Mouse (Mus musculus) lung, postnatal 0 days (tissue): ENCODE data around the gene Strc.

Experiments
- CTCF ChIP-seq: IDR thresholded peaks from 2 replicates; pipeline ENCODE4 v1.5.1; 2016; ENCODE audit warnings: antibody characterized with exemption, mild to moderate bottlenecking
- EP300 ChIP-seq: IDR thresholded peaks from 2 replicates; pipeline ENCODE4 v1.6.1; 2016; ENCODE audit warnings: antibody characterized with exemption, mild to moderate bottlenecking, control low read depth

- TF ChIP-seq CTCF, result no peak
- TF ChIP-seq EP300, result no peak
These were observed 36.2 kb upstream of the Strc start for GRCm38 (mm10) chr2:121423166-121423565.
